Mouse (Mus musculus) stomach, postnatal 0 days (tissue): Measurements from ENCODE around the gene Map6d1.

ENCODE experiments used
- CTCF ChIP-seq: IDR thresholded peaks from 2 replicates; pipeline ENCODE4 v1.5.1; 2016; ENCODE audit warnings: antibody characterized with exemption, low read depth, mild to moderate bottlenecking, moderate library complexity
- EP300 ChIP-seq: optimal IDR thresholded peaks from 2 replicates; pipeline ENCODE3; 2016; ENCODE audit warnings: antibody characterized with exemption

DNA sequence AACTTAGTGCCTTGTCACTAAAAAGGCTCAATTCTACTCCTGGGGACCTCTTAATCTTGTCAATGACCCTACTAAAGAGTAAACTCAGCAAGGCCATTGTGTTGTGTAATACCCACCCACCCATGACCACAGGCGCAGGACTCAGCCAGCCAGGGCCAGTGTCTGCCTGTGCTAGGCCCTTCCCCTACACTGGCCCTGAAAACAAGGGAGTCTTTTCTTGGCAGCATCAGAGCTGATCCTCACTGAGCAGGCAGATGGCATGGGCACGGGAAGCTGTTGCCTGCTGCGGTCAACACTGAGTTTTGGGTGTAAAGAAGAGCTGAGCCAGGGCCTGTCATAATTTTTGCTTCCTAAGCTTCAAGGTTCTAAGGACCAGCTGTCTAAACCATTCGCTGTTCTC lies 3.7 kb downstream of the Map6d1 start:
- TF ChIP-seq CTCF (no peak), EP300 (no peak)
